Mouse (Mus musculus): ENCODE measurements around the gene Kcp. TPM values are rescaled to one million over a fixed set of nuclear protein-coding genes. Genes with fewer than 3 reads are reported as not detected.

Gene Kcp
- polyA plus RNA-seq (2014; fragmentation: Illumina TruSeq; extraction: RNeasy Lipid Tissue Mini Kit (QIAGEN cat#74804)) = not detected

DNA sequence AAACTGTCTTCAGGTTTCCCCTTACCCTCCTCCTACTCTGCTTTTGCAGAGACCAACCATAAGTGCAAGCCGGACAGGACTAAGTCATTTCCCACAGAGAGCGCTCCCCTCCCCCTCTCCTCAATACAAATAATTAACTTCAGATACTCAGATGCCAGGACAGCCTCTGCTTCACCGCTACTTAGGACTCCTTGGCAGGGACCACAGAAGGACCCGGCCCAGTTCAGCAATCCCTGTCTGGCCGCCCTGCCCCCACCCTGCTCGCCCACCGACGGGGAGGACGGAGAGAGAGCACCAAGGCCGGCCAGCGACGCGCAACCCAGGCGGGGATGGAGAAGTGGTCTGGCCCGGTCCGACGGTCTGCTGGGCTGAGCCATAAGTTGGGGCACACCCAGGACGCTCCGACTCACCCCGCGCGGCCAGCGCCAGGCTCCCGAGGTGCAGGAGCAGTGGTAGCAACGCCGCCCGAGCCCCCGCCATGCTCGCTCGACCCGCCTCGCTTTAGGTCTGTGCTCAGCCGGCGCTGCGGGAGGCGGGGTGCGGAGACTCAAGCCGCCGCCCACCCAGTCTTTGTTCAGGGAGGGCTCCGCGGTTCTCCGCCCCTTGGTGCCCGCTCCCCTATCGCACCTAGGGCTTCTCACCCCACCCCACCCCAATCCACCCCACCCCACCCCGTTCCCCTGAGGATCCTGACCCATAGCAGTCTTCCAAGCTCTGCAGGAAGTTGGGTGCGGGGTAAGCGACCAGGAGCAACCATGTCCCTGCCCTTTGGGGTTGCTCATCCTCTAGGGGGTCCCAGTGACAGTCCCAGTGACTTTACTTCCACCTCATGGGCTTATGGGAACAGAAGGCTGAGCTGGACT is at the start of gene Kcp:
TSS of gene Kcp (minus strand) at position 506 of the 863 bp plus-strand sequence.

DNA sequence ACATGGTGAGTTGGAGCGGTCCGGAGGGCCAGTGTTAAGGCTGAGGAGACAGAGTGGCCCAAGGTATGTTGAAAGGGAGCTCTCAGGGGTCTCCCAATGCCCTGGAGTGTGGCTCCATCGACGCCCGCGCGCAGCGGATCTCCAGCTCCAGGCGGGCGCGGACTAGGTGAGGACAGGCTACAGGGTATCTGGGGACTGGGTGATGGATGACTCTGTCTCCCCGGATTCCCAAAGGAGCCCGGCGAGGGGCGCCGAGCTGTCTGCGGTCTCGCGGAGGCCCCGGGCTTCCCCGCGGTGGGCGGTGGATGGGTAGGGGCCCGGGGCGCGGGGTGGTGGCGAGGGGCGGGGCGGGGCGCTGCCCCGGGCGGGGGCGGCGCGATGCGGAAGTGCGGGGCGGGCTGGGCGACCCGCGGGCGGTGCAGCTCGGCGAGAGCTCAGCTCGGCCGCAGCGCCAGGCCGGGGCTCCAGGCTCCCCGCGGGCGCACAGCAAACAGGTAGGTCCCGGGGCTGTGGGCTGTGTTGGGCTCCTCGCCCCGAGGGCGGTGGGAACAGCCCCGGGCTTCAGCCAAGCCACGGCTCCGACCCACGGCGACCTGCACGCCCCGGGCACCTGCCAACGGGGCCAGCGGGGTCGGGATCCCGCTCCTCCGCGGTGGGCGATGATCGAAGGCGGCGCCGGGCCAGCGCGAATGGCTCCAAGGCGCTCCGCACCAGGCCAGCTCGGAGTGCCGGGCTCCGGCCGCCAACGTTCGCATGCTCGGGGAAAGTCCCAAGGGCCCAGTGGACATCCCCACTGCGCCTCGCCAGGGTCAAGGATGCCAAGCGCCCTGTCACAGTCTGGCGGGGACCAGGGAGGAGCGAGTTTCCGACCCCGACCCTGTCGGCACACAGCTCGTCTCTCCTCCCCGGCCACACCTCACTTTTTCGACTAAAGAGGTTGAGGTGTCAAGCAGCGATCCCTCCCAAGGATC is 18.8 kb upstream of the Kcp start, which contains the start of gene Irf5:
TSS of gene Irf5 (plus strand) at position 345 of the 971 bp plus-strand sequence.

DNA sequence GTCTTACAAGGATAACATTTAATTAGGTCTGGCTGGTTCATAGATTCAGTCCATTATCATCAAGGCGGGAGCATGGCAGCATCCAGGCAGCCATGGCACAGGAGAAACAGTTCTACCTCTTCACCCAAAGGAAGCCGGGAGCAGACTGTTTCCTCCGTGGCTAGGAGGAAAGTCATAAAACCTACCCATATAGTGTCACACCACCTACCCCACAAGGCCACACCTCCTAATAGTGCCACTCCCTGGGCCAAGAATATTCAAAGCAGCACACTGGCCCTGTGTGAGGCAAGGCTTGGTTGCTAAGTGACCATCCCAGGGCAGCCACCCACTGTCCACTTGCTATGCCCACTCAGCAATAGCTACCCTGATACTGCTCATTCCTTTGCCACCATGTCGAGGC is 36.6 kb downstream of the Kcp start, which contains the start of gene Atp6v1fnb:
TSS of gene Atp6v1fnb (plus strand) at position 301 of the 400 bp plus-strand sequence.

DNA sequence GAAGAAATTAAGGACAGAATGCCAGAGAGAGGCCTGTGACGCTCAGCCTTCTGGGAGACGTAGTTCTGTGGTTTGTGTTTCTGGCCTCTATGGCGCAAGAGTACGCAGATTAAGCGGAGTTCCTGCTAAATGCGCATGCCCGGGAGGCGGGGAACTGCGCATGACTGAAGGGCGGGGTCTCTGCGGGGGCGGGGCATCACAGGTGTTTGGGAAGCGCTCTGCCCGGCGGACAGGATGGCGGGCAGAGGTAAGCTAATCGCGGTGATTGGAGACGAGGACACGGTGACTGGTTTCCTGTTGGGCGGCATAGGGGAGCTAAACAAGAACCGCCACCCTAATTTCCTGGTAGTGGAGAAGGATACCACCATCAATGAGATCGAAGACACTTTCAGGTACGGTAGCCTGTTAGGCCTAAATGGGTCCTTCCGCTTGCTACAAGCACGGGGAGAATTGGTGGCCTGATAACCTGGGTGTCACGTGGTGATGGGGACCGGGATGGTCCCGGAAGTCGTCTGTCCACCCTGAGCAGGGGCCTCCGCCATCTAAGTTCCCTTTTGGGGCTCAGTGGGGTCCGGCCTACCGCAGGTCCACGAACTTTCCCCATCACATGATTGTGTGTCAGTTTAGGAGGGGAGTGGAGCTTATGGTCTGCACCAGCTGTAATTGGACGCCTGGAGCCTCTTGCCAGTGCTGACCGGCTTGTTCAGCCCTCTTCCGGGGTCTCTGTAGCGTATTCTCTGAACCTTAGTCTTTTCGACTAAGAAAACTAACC is 40.0 kb downstream of the Kcp start, which contains the start of gene Atp6v1f:
TSS of gene Atp6v1f (plus strand) at position 136 of the 772 bp plus-strand sequence.

DNA sequence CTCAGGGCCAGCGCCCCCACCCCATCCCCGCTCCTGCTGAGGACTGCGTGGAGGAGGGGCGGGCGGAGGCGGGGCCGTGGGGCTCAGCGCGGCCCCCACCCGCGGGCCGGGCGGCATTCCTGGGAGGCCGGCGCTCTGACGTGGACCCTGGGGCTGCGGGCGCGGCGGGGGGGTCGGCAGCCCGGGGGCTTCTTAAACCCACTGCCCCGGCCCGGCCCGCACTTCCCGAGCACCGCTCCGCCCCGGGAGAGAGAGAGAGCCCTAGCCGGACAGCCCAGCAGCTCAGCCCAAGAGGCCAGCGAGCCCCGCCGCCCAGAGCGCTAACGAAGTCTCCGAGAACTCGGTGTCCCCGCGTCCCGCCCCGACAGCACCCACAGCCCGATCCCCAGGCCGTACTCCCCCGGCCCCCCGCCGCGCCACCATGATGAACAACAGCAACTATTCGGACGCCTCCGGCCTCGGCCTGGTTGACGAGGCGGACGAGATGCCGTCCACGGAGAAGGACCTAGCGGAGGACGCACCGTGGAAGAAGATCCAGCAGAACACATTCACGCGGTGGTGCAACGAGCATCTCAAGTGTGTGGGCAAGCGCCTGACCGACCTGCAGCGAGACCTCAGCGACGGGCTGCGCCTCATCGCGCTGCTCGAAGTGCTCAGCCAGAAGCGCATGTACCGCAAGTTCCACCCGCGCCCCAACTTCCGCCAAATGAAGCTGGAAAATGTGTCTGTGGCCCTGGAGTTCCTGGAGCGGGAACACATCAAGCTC is 74.5 kb downstream of the Kcp start, which contains the start of gene Flnc:
TSS of gene Flnc (plus strand) at position 219 of the 766 bp plus-strand sequence.

Other genes starting within 250 kb of the Kcp start
- 15.9 TPM for gene Hilpda, start 235.5 kb downstream of the Kcp start, polyA plus RNA-seq (2014; fragmentation: Illumina TruSeq; extraction: RNeasy Lipid Tissue Mini Kit (QIAGEN cat#74804))
- not detected for gene Fam71f2, start 228.4 kb downstream of the Kcp start, polyA plus RNA-seq (2014; fragmentation: Illumina TruSeq; extraction: RNeasy Lipid Tissue Mini Kit (QIAGEN cat#74804))
- not detected for gene Fam71f1, start 188.8 kb downstream of the Kcp start, polyA plus RNA-seq (2014; fragmentation: Illumina TruSeq; extraction: RNeasy Lipid Tissue Mini Kit (QIAGEN cat#74804))
- gene Calu, start 159.9 kb downstream of the Kcp start, polyA plus RNA-seq (2014; fragmentation: Illumina TruSeq; extraction: RNeasy Lipid Tissue Mini Kit (QIAGEN cat#74804)) = 605 TPM
- gene Opn1sw, start 119.5 kb downstream of the Kcp start, polyA plus RNA-seq (2014; fragmentation: Illumina TruSeq; extraction: RNeasy Lipid Tissue Mini Kit (QIAGEN cat#74804)) = not detected
- 1.2 TPM for gene Ccdc136, start 111.6 kb downstream of the Kcp start, polyA plus RNA-seq (2014; fragmentation: Illumina TruSeq; extraction: RNeasy Lipid Tissue Mini Kit (QIAGEN cat#74804))
- 0.20 TPM for gene Flnc, start 74.7 kb downstream of the Kcp start, polyA plus RNA-seq (2014; fragmentation: Illumina TruSeq; extraction: RNeasy Lipid Tissue Mini Kit (QIAGEN cat#74804))
- 16.8 TPM for gene Atp6v1f, start 40.2 kb downstream of the Kcp start, polyA plus RNA-seq (2014; fragmentation: Illumina TruSeq; extraction: RNeasy Lipid Tissue Mini Kit (QIAGEN cat#74804))
- not detected for gene Atp6v1fnb, start 36.5 kb downstream of the Kcp start, polyA plus RNA-seq (2014; fragmentation: Illumina TruSeq; extraction: RNeasy Lipid Tissue Mini Kit (QIAGEN cat#74804))
- 1.6 TPM for gene Irf5, start 18.7 kb upstream of the Kcp start, polyA plus RNA-seq (2014; fragmentation: Illumina TruSeq; extraction: RNeasy Lipid Tissue Mini Kit (QIAGEN cat#74804))
- 79.3 TPM for gene Tnpo3, start 101.9 kb upstream of the Kcp start, polyA plus RNA-seq (2014; fragmentation: Illumina TruSeq; extraction: RNeasy Lipid Tissue Mini Kit (QIAGEN cat#74804))
- 0.31 TPM for gene Tspan33, start 186.3 kb upstream of the Kcp start, polyA plus RNA-seq (2014; fragmentation: Illumina TruSeq; extraction: RNeasy Lipid Tissue Mini Kit (QIAGEN cat#74804))
- 30.5 TPM for gene Smo, start 227.6 kb upstream of the Kcp start, polyA plus RNA-seq (2014; fragmentation: Illumina TruSeq; extraction: RNeasy Lipid Tissue Mini Kit (QIAGEN cat#74804))

All from ovary, adult 10 weeks (tissue).